Mouse (Mus musculus): ENCODE measurements around the gene Ttc28. TPM values are rescaled to one million over a fixed set of nuclear protein-coding genes. Genes with fewer than 3 reads are reported as not detected.

Gene Ttc28
- total and polyA plus RNA-seq, 3 experiments: 0.21 to 0.89 (median 0.28) TPM

DNA sequence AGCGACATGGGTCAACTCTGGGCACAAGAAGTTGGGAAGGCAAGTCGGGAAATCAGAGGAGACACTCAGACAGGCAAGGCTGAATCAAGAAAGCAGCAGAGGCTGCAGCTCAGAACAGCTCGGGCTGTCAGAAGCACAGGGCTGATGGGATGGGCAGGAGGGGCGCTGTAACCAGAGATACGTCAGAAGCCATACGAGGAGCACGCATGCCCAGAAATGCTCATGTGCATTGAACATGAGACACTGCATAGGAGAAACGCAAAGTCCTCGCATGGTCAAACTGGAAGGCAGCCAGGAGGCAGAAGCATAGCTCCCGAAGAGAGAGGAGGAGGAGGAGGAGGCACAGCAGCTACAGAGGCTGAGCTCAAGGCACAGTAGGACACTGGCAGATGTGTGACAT, 412.0 kb downstream of the Ttc28 start:
- no peak overlapping the region for H3K9ac ChIP-seq (ENCODE audit: insufficient read depth, low read depth)
- H3K79me2 ChIP-seq (replicated peaks; ENCODE audit: control insufficient read depth, extremely low read depth, insufficient read depth, poor library complexity, severe bottlenecking): no peaks in the 10 kb centered on the region
- H3K9me3 ChIP-seq (replicated peaks; ENCODE audit: low read length): no peaks in the 10 kb centered on the region
- in situ Hi-C loops (cut with MboI; ENCODE audit: low pct_ligation_motif_present, low pct_unique_long_range_greater_than_20kb, low sequenced_read_pairs) (no loop called here), dilution Hi-C loops (cut with MboI; ENCODE audit: extremely low pct_ligation_motif_present, extremely low pct_unique_long_range_greater_than_20kb, low sequenced_read_pairs) (no loop called here)
- TF ChIP-seq UBTF (IDR thresholded peaks at IDR 0.05; ENCODE audit: low read depth, low read length): no peak
- no peak for TF ChIP-seq SIN3A (IDR thresholded peaks at IDR 0.05; ENCODE audit: low read length)
- no peak for TF ChIP-seq IRF4 (IDR thresholded peaks at IDR 0.05; ENCODE audit: low read depth, low read length)
- TF ChIP-seq ZNF384 (IDR thresholded peaks at IDR 0.05; ENCODE audit: low read depth, low read length): no peak
- no peak for TF ChIP-seq MEF2A (IDR thresholded peaks at IDR 0.05; ENCODE audit: borderline replicate concordance, low read depth, low read length)
- no peak for TF ChIP-seq RCOR1 (conservative IDR thresholded peaks at IDR 0.05; ENCODE audit: low read depth, low read length)
- TF ChIP-seq USF1 (IDR thresholded peaks at IDR 0.05; ENCODE audit: low read depth, low read length): no peak
- no peak for TF ChIP-seq RAD21 (IDR thresholded peaks at IDR 0.05; ENCODE audit: low read depth, low read length)
- TF ChIP-seq ELF1 (IDR thresholded peaks at IDR 0.05; ENCODE audit: low read depth, low read length): no peak
- no peak for TF ChIP-seq POLR2AphosphoS2 (IDR thresholded peaks at IDR 0.05; ENCODE audit: low read depth, low read length)
- no peak for TF ChIP-seq GABPA (IDR thresholded peaks at IDR 0.05; ENCODE audit: insufficient replicate concordance, low read depth, low read length)
- no peak for TF ChIP-seq JUN (IDR thresholded peaks at IDR 0.05; ENCODE audit: insufficient read depth, low read depth, low read length)
- no peak for TF ChIP-seq MXI1 (IDR thresholded peaks at IDR 0.05; ENCODE audit: low read depth, low read length)
- no peak for TF ChIP-seq E2F4 (IDR thresholded peaks at IDR 0.05; ENCODE audit: insufficient replicate concordance, low read depth, low read length)
- TF ChIP-seq EP300 (IDR thresholded peaks at IDR 0.05; ENCODE audit: low read length): no peak
- no peak overlapping the region for H3K4me3 ChIP-seq (replicated peaks in 1 of 3; ENCODE audit: low read depth in 2 of 3, low read length in 2 of 3, poor library complexity in 1 of 3)
- H3K27me3 ChIP-seq (replicated peaks): peaks cover 6% of the 10 kb centered on the region
- H3K4me2 ChIP-seq (ENCODE audit: insufficient read depth, low read depth, poor library complexity, severe bottlenecking): no peak overlapping the region
- DNase-seq (ENCODE audit: extremely low read depth): no peak
- no peaks in the 10 kb centered on the region for H3K4me1 ChIP-seq (ENCODE audit: control insufficient read depth in 1 of 2, insufficient read depth in 2 of 2)
- no peaks in the 10 kb centered on the region for H3K36me3 ChIP-seq (replicated peaks in 1 of 2; ENCODE audit: control insufficient read depth in 1 of 2, insufficient read depth in 1 of 2, low read length in 1 of 2)
- H3K27ac ChIP-seq (ENCODE audit: insufficient read depth, low read depth): no peak overlapping the region

DNA sequence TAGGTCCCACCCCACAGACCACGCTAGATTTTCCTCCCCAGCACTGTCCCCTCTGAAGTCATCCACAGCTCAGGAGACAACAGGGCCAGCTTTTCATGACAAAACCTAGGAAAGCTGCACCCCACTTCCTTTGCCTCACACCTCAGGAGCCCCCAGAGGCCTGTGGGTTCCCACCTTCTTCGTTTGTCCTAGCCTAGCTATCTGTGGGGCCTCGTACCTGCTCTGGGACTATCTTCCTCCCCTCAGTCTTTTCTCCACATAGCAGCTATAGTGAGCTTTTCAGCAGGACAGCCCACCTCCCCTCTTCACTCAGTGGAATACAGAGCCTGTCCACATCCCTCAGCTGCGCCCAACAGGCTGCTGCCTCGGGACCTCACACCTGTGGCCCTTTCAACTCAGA, 418.2 kb downstream of the Ttc28 start:
- Histone ChIP-seq H3K27ac (ENCODE audit: insufficient read depth, low read depth) (no peak overlapping the region), H3K27me3 (replicated peaks) (no peaks in the 10 kb centered on the region), H3K9me3 (replicated peaks; ENCODE audit: low read length) (no peaks in the 10 kb centered on the region), H3K4me2 (ENCODE audit: insufficient read depth, low read depth, poor library complexity, severe bottlenecking) (no peak overlapping the region), H3K36me3 (replicated peaks in 1 of 2; ENCODE audit: control insufficient read depth in 1 of 2, insufficient read depth in 1 of 2, low read length in 1 of 2) (no peaks in the 10 kb centered on the region), H3K4me3 (replicated peaks in 1 of 3; ENCODE audit: low read depth in 2 of 3, low read length in 2 of 3, poor library complexity in 1 of 3) (no peak overlapping the region), H3K4me1 (ENCODE audit: control insufficient read depth in 1 of 2, insufficient read depth in 2 of 2) (peaks cover 0 to 7% of the 10 kb centered on the region in 2 experiments; a peak in 2 of 4 replicates), H3K9ac (ENCODE audit: insufficient read depth, low read depth) (no peak overlapping the region), H3K79me2 (replicated peaks; ENCODE audit: control insufficient read depth, extremely low read depth, insufficient read depth, poor library complexity, severe bottlenecking) (no peaks in the 10 kb centered on the region)
- in situ Hi-C loops (cut with MboI; ENCODE audit: low pct_ligation_motif_present, low pct_unique_long_range_greater_than_20kb, low sequenced_read_pairs) (no loop called here), dilution Hi-C loops (cut with MboI; ENCODE audit: extremely low pct_ligation_motif_present, extremely low pct_unique_long_range_greater_than_20kb, low sequenced_read_pairs) (no loop called here)
- no peak for TF ChIP-seq BHLHE40 (IDR thresholded peaks at IDR 0.05; ENCODE audit: low read depth, low read length)
- TF ChIP-seq UBTF (IDR thresholded peaks at IDR 0.05; ENCODE audit: low read depth, low read length): no peak
- no peak for TF ChIP-seq ZC3H11A (IDR thresholded peaks at IDR 0.05; ENCODE audit: low read depth, low read length)
- DNase-seq (ENCODE audit: extremely low read depth): no peak

Data from CH12.LX (cell line).